Mouse (Mus musculus): Measurements from ENCODE around the gene Itgb4. TPM values are rescaled to one million over a fixed set of nuclear protein-coding genes. Genes with fewer than 3 reads are reported as not detected.

Gene Itgb4
- polyA plus RNA-seq, 1 experiment = 7.2 TPM

- DNase-seq (ENCODE audit: extremely low spot score in 1 of 2, low spot score in 1 of 2) = no peak
Measured at GRCm38 (mm10) chr11:116025056-116025845, 50.7 kb downstream of the Itgb4 start.

- DNase-seq (ENCODE audit: extremely low spot score in 1 of 2, low spot score in 1 of 2) = no peak
Measured at GRCm38 (mm10) chr11:116027756-116028155, 53.2 kb downstream of the Itgb4 start, which contains the start of gene H3f3b. Gene H3f3b, minus strand, starts transcription at chr11:116027962.

- DNase-seq (ENCODE audit: extremely low spot score in 1 of 2, low spot score in 1 of 2) = no peak
Measured at GRCm38 (mm10) chr11:116028177-116028865, 53.8 kb downstream of the Itgb4 start.

- DNase-seq (ENCODE audit: extremely low spot score in 1 of 2, low spot score in 1 of 2) = no peak
Measured at GRCm38 (mm10) chr11:116029086-116029865, 54.8 kb downstream of the Itgb4 start.

GRCm38 (mm10) chr11:116030088-116030897, 55.8 kb downstream of the Itgb4 start, which contains the start of gene Unk:
Gene Unk, plus strand, starts transcription at chr11:116030322.
- DNase-seq (ENCODE audit: extremely low spot score in 1 of 2, low spot score in 1 of 2) = peak; percentile 98 to 99

- no peak for DNase-seq (ENCODE audit: extremely low spot score in 1 of 2, low spot score in 1 of 2)
Measured at GRCm38 (mm10) chr11:116030898-116031845, 56.7 kb downstream of the Itgb4 start.

- DNase-seq (ENCODE audit: extremely low spot score in 1 of 2, low spot score in 1 of 2) = no peak
Measured at GRCm38 (mm10) chr11:116034584-116034983, 60.1 kb downstream of the Itgb4 start.

GRCm38 (mm10) chr11:116036671-116037070, 62.2 kb downstream of the Itgb4 start:
- no peak for DNase-seq (ENCODE audit: extremely low spot score in 1 of 2, low spot score in 1 of 2)

- no peak for DNase-seq (ENCODE audit: extremely low spot score in 1 of 2, low spot score in 1 of 2)
Measured at GRCm38 (mm10) chr11:116037826-116038225, 63.3 kb downstream of the Itgb4 start.

- no peak for DNase-seq (ENCODE audit: extremely low spot score in 1 of 2, low spot score in 1 of 2)
Measured at GRCm38 (mm10) chr11:116040593-116040992, 66.1 kb downstream of the Itgb4 start.

- no peak for DNase-seq (ENCODE audit: extremely low spot score in 1 of 2, low spot score in 1 of 2)
Measured at GRCm38 (mm10) chr11:116041833-116042232, 67.3 kb downstream of the Itgb4 start.

GRCm38 (mm10) chr11:116042372-116043138, 68.0 kb downstream of the Itgb4 start:
- no peak for DNase-seq (ENCODE audit: extremely low spot score in 1 of 2, low spot score in 1 of 2)

GRCm38 (mm10) chr11:116043286-116043685, 68.8 kb downstream of the Itgb4 start:
- DNase-seq (ENCODE audit: extremely low spot score in 1 of 2, low spot score in 1 of 2) = no peak

- DNase-seq (ENCODE audit: extremely low spot score in 1 of 2, low spot score in 1 of 2) = no peak
Measured at GRCm38 (mm10) chr11:116045173-116045572, 70.7 kb downstream of the Itgb4 start.

- no peak for DNase-seq (ENCODE audit: extremely low spot score in 1 of 2, low spot score in 1 of 2)
Measured at GRCm38 (mm10) chr11:116049610-116050009, 75.1 kb downstream of the Itgb4 start.

- no peak for DNase-seq (ENCODE audit: extremely low spot score in 1 of 2, low spot score in 1 of 2)
Measured at GRCm38 (mm10) chr11:116050196-116050595, 75.7 kb downstream of the Itgb4 start.

- no peak for DNase-seq (ENCODE audit: extremely low spot score in 1 of 2, low spot score in 1 of 2)
Measured at GRCm38 (mm10) chr11:116053510-116054229, 79.2 kb downstream of the Itgb4 start.

- no peak for DNase-seq (ENCODE audit: extremely low spot score in 1 of 2, low spot score in 1 of 2)
Measured at GRCm38 (mm10) chr11:116055873-116056272, 81.4 kb downstream of the Itgb4 start.

Data from frontal cortex, adult 2 months (tissue).